Mouse (Mus musculus): ENCODE results near the gene Zfp652. TPM values are rescaled to one million over a fixed set of nuclear protein-coding genes. Genes with fewer than 3 reads are reported as not detected.

Gene Zfp652
- polyA plus RNA-seq, 1 experiment from 2014 or later = 11.7 TPM

DNA sequence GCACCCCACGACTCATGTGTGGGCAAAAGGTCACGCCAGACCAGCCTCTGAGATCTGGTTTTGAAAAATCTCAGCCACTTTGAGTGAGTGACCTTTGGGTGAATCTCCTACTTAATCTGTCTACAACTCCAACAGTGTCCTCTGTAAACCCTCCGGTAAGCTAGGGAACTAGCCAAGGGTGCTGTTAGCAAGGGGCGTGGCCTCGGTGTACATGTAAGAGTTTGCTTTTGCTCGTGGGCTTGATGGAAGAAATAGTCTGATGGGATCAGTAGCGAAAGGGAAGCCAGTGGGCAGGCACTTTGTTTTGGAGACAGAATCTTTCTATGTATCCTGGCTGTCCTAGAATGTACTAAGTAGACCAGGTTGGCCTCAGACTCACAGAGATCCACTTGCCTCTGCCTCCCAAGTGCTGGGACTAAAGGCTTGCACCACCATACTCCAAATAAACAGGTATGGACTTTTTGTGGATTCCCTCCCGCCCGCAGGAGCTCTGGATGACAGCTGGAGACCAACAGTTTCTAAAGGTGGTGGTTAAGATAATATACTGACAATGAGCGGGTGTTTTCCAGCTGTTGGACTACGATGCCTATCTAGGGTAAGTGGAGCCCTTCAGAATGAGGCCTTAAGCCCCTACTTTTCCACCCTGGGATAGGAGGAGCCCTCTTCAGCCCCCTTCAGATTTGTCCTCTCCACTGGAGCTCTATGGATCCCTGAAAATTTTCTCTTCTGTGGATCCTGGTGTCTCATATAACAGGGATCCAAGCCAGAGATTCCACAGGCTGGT, 115.9 kb downstream of the Zfp652 start:
- no peaks in the 10 kb centered on the region for H3K9me3 ChIP-seq (ENCODE audit: control insufficient read depth, low read depth, low read length)
- H3K4me3 ChIP-seq (ENCODE audit: low read depth, low read length) = no peak overlapping the region
- ATAC-seq (ENCODE audit: insufficient number of reproducible peaks, insufficient read depth, low FRiP score, low read depth) = no peak
- WGBS = 70% methylated on average over 11 of the region's 11 CpGs
- peaks cover 52% of the 10 kb centered on the region for H3K27me3 ChIP-seq (ENCODE audit: control insufficient read depth, insufficient read depth, low read length)
- H3K9ac ChIP-seq (replicated peaks; ENCODE audit: low read depth, low read length) = no peak overlapping the region
- peaks cover 20% of the 10 kb centered on the region; the same call in 1 of the 2 replicates for H3K4me1 ChIP-seq (ENCODE audit: control insufficient read depth, insufficient read depth, low read length)
- no peaks in the 10 kb centered on the region for H3K36me3 ChIP-seq (ENCODE audit: control insufficient read depth, insufficient read depth, low read length)
- H3K4me2 ChIP-seq (replicated peaks; ENCODE audit: low read depth, low read length) = no peak overlapping the region
- no peak overlapping the region for H3K27ac ChIP-seq (ENCODE audit: low read length)

DNA sequence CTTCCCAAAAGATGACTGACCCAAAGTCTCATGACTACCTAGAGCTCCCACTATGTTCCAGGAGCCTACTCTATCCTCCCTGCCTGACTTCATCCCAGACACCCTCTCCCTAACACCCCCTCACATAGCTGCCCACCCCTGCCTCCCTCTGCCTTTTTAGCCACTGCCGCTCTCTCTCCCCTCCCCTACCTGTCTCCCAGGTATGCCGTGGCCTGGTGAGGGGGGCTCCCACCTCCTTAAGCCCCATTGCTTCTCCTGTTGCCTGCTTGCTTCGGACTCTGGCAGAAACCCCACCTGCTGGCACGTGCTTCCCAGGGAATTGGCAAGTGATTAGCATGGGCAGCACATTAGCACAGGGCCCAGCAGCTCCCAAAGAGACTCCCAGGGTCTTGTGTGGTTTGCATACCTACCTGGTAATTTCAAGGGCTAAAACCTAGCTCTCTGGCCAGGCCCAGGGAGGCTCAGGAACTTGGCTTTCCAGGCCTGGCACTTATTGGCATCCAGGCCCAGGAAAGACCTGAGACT, 117.1 kb downstream of the Zfp652 start:
- Histone ChIP-seq H3K9me3 (ENCODE audit: control insufficient read depth, low read depth, low read length) (no peaks in the 10 kb centered on the region), H3K4me1 (ENCODE audit: control insufficient read depth, insufficient read depth, low read length) (peaks cover 22% of the 10 kb centered on the region), H3K4me3 (ENCODE audit: low read depth, low read length) (no peak overlapping the region), H3K9ac (replicated peaks; ENCODE audit: low read depth, low read length) (no peak overlapping the region), H3K27ac (ENCODE audit: low read length) (no peak overlapping the region), H3K36me3 (ENCODE audit: control insufficient read depth, insufficient read depth, low read length) (no peaks in the 10 kb centered on the region), H3K27me3 (ENCODE audit: control insufficient read depth, insufficient read depth, low read length) (peaks cover 63% of the 10 kb centered on the region), H3K4me2 (replicated peaks; ENCODE audit: low read depth, low read length) (no peak overlapping the region)
- 29% methylated on average over 4 of the region's 4 CpGs for WGBS
- ATAC-seq (ENCODE audit: insufficient number of reproducible peaks, insufficient read depth, low FRiP score, low read depth) = no peak

DNA sequence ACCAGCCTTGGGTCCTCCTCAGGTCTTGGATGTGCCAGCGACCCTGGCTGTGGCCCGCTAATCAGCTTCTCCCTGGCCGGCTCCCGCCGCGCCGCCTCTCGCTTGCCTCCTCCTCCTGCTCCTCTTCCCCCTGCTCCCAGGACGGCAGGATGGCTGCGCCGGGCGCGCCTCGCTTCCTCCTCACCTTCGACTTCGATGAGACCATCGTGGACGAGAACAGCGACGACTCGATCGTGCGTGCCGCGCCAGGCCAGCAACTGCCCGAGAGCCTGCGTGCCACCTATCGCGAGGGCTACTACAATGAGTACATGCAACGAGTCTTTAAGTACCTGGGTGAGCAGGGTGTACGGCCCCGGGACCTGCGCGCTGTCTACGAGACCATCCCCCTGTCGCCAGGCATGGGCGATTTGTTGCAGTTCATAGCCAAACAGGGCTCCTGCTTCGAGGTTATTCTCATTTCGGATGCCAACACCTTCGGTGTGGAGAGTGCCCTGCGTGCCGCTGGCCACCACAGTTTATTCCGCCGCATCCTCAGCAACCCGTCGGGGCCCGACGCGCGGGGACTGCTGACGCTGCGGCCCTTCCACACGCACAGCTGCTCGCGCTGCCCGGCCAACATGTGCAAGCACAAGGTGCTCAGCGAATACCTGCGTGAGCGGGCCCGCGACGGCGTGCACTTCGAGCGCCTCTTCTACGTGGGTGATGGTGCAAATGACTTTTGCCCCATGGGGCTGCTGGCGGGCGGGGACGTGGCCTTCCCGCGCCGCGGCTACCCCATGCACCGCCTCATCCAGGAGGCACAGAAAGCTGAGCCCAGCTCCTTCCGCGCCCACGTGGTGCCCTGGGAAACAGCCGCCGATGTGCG, 118.2 kb downstream of the Zfp652 start:
- WGBS = 3% methylated on average over 80 of the region's 80 CpGs
- Histone ChIP-seq H3K4me3 (ENCODE audit: low read depth, low read length) (peak overlapping the region; percentile 11), H3K4me2 (replicated peaks; ENCODE audit: low read depth, low read length) (peak overlapping the region; percentile 44), H3K9ac (replicated peaks; ENCODE audit: low read depth, low read length) (no peak overlapping the region), H3K36me3 (ENCODE audit: control insufficient read depth, insufficient read depth, low read length) (no peaks in the 10 kb centered on the region), H3K27ac (ENCODE audit: low read length) (no peak overlapping the region), H3K27me3 (ENCODE audit: control insufficient read depth, insufficient read depth, low read length) (peaks cover 58% of the 10 kb centered on the region), H3K4me1 (ENCODE audit: control insufficient read depth, insufficient read depth, low read length) (peaks cover 26% of the 10 kb centered on the region), H3K9me3 (ENCODE audit: control insufficient read depth, low read depth, low read length) (no peaks in the 10 kb centered on the region)
- ATAC-seq (ENCODE audit: insufficient number of reproducible peaks, insufficient read depth, low FRiP score, low read depth) = no peak

DNA sequence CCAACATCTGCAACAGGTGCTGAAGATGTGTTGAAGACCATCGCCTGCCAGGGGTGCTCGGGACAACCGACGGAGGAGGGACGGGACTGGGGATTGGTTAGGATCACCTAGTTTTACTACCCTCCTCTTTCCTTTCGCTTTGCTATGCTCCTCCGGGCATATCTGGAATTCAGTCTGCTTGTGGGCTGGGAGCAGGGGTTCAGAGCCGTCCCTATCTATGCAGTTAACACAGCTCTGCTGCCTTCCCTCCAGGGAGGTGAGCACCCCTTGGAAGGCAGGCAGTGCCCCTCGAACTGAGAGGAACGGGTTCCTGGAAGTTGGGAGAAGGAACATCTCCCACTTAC, 118.8 kb downstream of the Zfp652 start:
- Histone ChIP-seq H3K4me2 (replicated peaks; ENCODE audit: low read depth, low read length) (peak overlapping the region; percentile 44), H3K4me3 (ENCODE audit: low read depth, low read length) (peak overlapping the region; percentile 11), H3K4me1 (ENCODE audit: control insufficient read depth, insufficient read depth, low read length) (peaks cover 27% of the 10 kb centered on the region), H3K9me3 (ENCODE audit: control insufficient read depth, low read depth, low read length) (no peaks in the 10 kb centered on the region), H3K9ac (replicated peaks; ENCODE audit: low read depth, low read length) (no peak overlapping the region), H3K27me3 (ENCODE audit: control insufficient read depth, insufficient read depth, low read length) (peaks cover 58% of the 10 kb centered on the region), H3K36me3 (ENCODE audit: control insufficient read depth, insufficient read depth, low read length) (no peaks in the 10 kb centered on the region), H3K27ac (ENCODE audit: low read length) (no peak overlapping the region)
- WGBS = 10% methylated on average over 10 of the region's 10 CpGs
- no peak for ATAC-seq (ENCODE audit: insufficient number of reproducible peaks, insufficient read depth, low FRiP score, low read depth)

DNA sequence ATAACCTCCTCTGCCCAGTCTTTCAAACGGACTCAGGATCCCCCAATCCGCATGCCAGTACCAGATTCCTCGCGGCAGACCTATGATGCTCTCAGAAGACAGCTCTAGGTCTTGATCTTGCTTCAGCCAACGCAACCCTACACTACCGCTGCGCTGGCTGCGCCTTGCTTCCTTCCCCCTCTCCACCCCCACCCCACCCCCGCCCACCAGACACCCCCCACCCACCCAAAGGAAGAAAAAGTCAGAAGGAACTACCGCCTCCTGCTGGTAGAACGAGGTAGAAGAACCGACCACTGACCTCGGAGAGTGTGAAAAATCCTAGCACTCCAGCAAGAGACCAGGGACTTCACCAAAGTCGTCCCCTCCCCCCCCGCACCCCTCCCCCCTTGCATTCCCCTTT, 119.2 kb downstream of the Zfp652 start:
- Histone ChIP-seq H3K36me3 (ENCODE audit: control insufficient read depth, insufficient read depth, low read length) (no peaks in the 10 kb centered on the region), H3K9ac (replicated peaks; ENCODE audit: low read depth, low read length) (no peak overlapping the region), H3K27me3 (ENCODE audit: control insufficient read depth, insufficient read depth, low read length) (peaks cover 56% of the 10 kb centered on the region), H3K9me3 (ENCODE audit: control insufficient read depth, low read depth, low read length) (no peaks in the 10 kb centered on the region), H3K4me2 (replicated peaks; ENCODE audit: low read depth, low read length) (no peak overlapping the region), H3K4me1 (ENCODE audit: control insufficient read depth, insufficient read depth, low read length) (peaks cover 29% of the 10 kb centered on the region), H3K4me3 (ENCODE audit: low read depth, low read length) (peak overlapping the region; percentile 11; the same call in 1 of the 2 replicates), H3K27ac (ENCODE audit: low read length) (no peak overlapping the region)
- no peak for ATAC-seq (ENCODE audit: insufficient number of reproducible peaks, insufficient read depth, low FRiP score, low read depth)
- WGBS = 4% methylated on average over 15 of the region's 15 CpGs

DNA sequence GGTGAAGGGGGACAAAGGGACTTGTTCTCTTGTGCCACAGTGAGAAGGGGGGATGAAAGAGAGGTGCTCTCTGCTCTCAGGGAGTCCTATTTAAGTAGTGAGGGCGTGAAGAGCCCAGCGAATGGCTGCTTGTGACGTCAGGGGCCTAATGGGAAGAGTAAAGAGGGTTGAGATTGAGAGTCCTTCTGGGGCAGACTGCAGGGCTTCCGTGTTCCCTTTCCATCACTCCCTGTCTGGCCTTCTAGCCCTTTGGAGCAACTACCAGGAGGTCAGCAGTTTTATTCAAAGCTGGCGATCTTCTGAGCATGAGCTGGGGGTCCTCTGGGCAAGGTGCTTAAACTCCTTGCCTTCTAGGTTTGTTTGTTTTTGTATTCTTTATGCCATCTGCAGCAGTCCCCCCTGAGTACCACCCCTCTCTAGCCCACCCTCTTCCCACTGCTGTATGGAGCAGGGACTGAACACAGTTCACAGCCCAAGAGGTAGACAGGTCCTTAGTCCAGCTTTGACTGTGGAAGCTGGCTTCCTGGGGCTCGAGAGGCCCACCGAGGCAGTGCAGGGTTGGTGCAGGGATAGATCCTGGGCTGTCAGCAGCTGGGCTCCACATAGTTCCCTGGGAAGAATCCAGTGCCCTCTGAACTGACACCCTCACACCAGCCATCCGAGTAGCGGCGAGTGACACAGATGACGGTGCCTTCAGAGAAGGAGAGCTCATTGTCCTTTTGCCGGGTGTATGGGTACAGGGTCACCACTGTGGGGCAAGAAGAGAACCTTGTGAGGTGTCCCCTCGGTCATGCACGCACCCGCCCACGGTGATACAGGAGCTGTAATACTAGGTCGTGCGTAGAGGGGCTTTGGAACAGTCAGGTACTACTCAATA, 119.9 kb downstream of the Zfp652 start:
- Histone ChIP-seq H3K4me2 (replicated peaks; ENCODE audit: low read depth, low read length) (no peak overlapping the region), H3K9me3 (ENCODE audit: control insufficient read depth, low read depth, low read length) (no peaks in the 10 kb centered on the region), H3K4me1 (ENCODE audit: control insufficient read depth, insufficient read depth, low read length) (peaks cover 36% of the 10 kb centered on the region), H3K27ac (ENCODE audit: low read length) (no peak overlapping the region), H3K36me3 (ENCODE audit: control insufficient read depth, insufficient read depth, low read length) (no peaks in the 10 kb centered on the region), H3K27me3 (ENCODE audit: control insufficient read depth, insufficient read depth, low read length) (peaks cover 55% of the 10 kb centered on the region), H3K4me3 (ENCODE audit: low read depth, low read length) (no peak overlapping the region), H3K9ac (replicated peaks; ENCODE audit: low read depth, low read length) (no peak overlapping the region)
- WGBS = 47% methylated on average over 18 of the region's 18 CpGs
- ATAC-seq (ENCODE audit: insufficient number of reproducible peaks, insufficient read depth, low FRiP score, low read depth) = no peak

DNA sequence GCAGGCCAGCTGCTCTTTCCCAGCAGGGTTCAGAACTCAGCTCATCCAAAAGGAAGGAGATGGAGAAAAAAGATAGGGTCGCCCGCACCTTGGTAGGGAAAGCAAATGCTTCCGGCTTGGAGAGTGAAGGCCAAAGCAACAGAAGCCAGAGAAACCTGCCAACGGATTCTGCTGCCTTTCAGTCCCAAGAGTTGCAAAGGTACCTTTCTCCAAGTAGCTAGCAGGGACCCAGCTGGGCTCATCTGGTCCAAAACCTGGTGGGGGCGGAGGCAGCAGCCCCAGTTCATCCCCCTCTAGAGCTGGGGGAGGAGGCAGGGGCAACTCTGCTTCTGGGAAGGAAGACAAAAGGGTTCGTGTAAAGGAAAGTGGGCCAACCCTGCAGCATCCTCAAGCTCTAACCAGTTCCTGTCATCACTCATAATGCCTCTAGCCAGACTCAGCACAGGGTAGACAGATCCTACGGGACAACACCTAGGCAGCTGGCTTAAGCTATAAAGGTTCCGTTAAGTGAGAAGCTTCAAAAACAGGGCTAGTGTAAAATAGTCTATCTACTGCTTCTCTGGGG, 120.6 kb downstream of the Zfp652 start:
- H3K27me3 ChIP-seq (ENCODE audit: control insufficient read depth, insufficient read depth, low read length) = peaks cover 51% of the 10 kb centered on the region
- H3K4me3 ChIP-seq (ENCODE audit: low read depth, low read length) = no peak overlapping the region
- no peak overlapping the region for H3K27ac ChIP-seq (ENCODE audit: low read length)
- no peak overlapping the region for H3K9ac ChIP-seq (replicated peaks; ENCODE audit: low read depth, low read length)
- no peak overlapping the region for H3K4me2 ChIP-seq (replicated peaks; ENCODE audit: low read depth, low read length)
- ATAC-seq (ENCODE audit: insufficient number of reproducible peaks, insufficient read depth, low FRiP score, low read depth) = no peak
- no peaks in the 10 kb centered on the region for H3K9me3 ChIP-seq (ENCODE audit: control insufficient read depth, low read depth, low read length)
- 26% methylated on average over 8 of the region's 8 CpGs for WGBS
- H3K36me3 ChIP-seq (ENCODE audit: control insufficient read depth, insufficient read depth, low read length) = no peaks in the 10 kb centered on the region
- peaks cover 38% of the 10 kb centered on the region for H3K4me1 ChIP-seq (ENCODE audit: control insufficient read depth, insufficient read depth, low read length)
